Mouse (Mus musculus): ENCODE results near the gene Cttnbp2.

- TF ChIP-seq MAFK (IDR thresholded peaks at IDR 0.05; ENCODE audit: insufficient read depth, low read depth, low read length), result no peak
- no peak for TF ChIP-seq HCFC1 (IDR thresholded peaks at IDR 0.05; ENCODE audit: borderline replicate concordance, insufficient read depth, low read length)
- TF ChIP-seq CHD2 (IDR thresholded peaks at IDR 0.05; ENCODE audit: low read depth, low read length), result no peak
- no peak for TF ChIP-seq ZC3H11A (IDR thresholded peaks at IDR 0.05; ENCODE audit: borderline replicate concordance, low read depth, low read length)
These were observed 29.6 kb downstream of the Cttnbp2 start for GRCm38 (mm10) chr6:18485087-18485486.
